Mouse (Mus musculus): ENCODE results near the gene Rad23a. TPM values are rescaled to one million over a fixed set of nuclear protein-coding genes. Genes with fewer than 3 reads are reported as not detected.

Rad23a gene
- polyA plus RNA-seq, 1 experiment from 2014 or later = 109 TPM

Small RNAs within 50 kb of the gene (microRNA-seq; reads per million reads assigned to microRNA genes)
- gene Mir7069 (ENCODE audit: borderline number of aligned reads) = 1.7 reads per million, percentile 2 among the genes with 10 or more reads in this experiment

Other genes starting within 250 kb of the Rad23a start
- gene Ier2, start 177.8 kb downstream of the Rad23a start, polyA plus RNA-seq (2014; fragmentation: Nextera tagmentation; extraction: Ambion mirVana) = 45.9 and 50.3 TPM in 2 replicates
- 55.8 and 73.2 TPM in 2 replicates for gene Trmt1, start 154.4 kb downstream of the Rad23a start, polyA plus RNA-seq (2014; fragmentation: Nextera tagmentation; extraction: Ambion mirVana)
- gene Nacc1, start 152.8 kb downstream of the Rad23a start, polyA plus RNA-seq (2014; fragmentation: Nextera tagmentation; extraction: Ambion mirVana) = 19.7 and 20.1 TPM in 2 replicates
- 5.8 and 6.8 TPM in 2 replicates for gene Lyl1, start 139.2 kb downstream of the Rad23a start, polyA plus RNA-seq (2014; fragmentation: Nextera tagmentation; extraction: Ambion mirVana)
- 2.0 and 2.7 TPM in 2 replicates for gene G430095P16Rik, start 117.7 kb downstream of the Rad23a start, polyA plus RNA-seq (2014; fragmentation: Nextera tagmentation; extraction: Ambion mirVana)
- gene Nfix, start 40.3 kb downstream of the Rad23a start, polyA plus RNA-seq (2014; fragmentation: Nextera tagmentation; extraction: Ambion mirVana) = 64.0 and 67.4 TPM in 2 replicates
- gene Dand5, start 17.8 kb downstream of the Rad23a start, polyA plus RNA-seq (2014; fragmentation: Nextera tagmentation; extraction: Ambion mirVana) = 5.8 and 6.8 TPM in 2 replicates
- gene Gadd45gip1, start 9.1 kb downstream of the Rad23a start, polyA plus RNA-seq (2014; fragmentation: Nextera tagmentation; extraction: Ambion mirVana) = 41.3 and 41.5 TPM in 2 replicates
- gene Calr, start 6.3 kb upstream of the Rad23a start, polyA plus RNA-seq (2014; fragmentation: Nextera tagmentation; extraction: Ambion mirVana) = 805 and 891 TPM in 2 replicates
- 67.1 and 76.5 TPM in 2 replicates for gene Farsa, start 16.3 kb upstream of the Rad23a start, polyA plus RNA-seq (2014; fragmentation: Nextera tagmentation; extraction: Ambion mirVana)
- gene Syce2, start 31.4 kb upstream of the Rad23a start, polyA plus RNA-seq (2014; fragmentation: Nextera tagmentation; extraction: Ambion mirVana) = 68.5 and 71.8 TPM in 2 replicates
- 27.3 and 33.2 TPM in 2 replicates for gene Gcdh, start 53.3 kb upstream of the Rad23a start, polyA plus RNA-seq (2014; fragmentation: Nextera tagmentation; extraction: Ambion mirVana)
- 2.1 and 2.2 TPM in 2 replicates for gene Klf1, start 61.3 kb upstream of the Rad23a start, polyA plus RNA-seq (2014; fragmentation: Nextera tagmentation; extraction: Ambion mirVana)
- 10.1 and 11.5 TPM in 2 replicates for gene Dnase2a, start 67.9 kb upstream of the Rad23a start, polyA plus RNA-seq (2014; fragmentation: Nextera tagmentation; extraction: Ambion mirVana)
- 3.4 and 3.6 TPM in 2 replicates for gene Mast1, start 96.7 kb upstream of the Rad23a start, polyA plus RNA-seq (2014; fragmentation: Nextera tagmentation; extraction: Ambion mirVana)
- 0.20 TPM in 1 of 2 replicates, not detected in the other for gene Rtbdn, start 106.3 kb upstream of the Rad23a start, polyA plus RNA-seq (2014; fragmentation: Nextera tagmentation; extraction: Ambion mirVana)
- gene Gm49661, start 128.8 kb upstream of the Rad23a start, polyA plus RNA-seq (2014; fragmentation: Nextera tagmentation; extraction: Ambion mirVana) = not detected in 2 replicates
- gene Prdx2, start 128.9 kb upstream of the Rad23a start, polyA plus RNA-seq (2014; fragmentation: Nextera tagmentation; extraction: Ambion mirVana) = 715 and 771 TPM in 2 replicates
- 73.7 and 88.9 TPM in 2 replicates for gene Rnaseh2a, start 129.1 kb upstream of the Rad23a start, polyA plus RNA-seq (2014; fragmentation: Nextera tagmentation; extraction: Ambion mirVana)
- 16.8 and 18.4 TPM in 2 replicates for gene Junb, start 138.1 kb upstream of the Rad23a start, polyA plus RNA-seq (2014; fragmentation: Nextera tagmentation; extraction: Ambion mirVana)
- gene Hook2, start 149.9 kb upstream of the Rad23a start, polyA plus RNA-seq (2014; fragmentation: Nextera tagmentation; extraction: Ambion mirVana) = 13.1 and 15.3 TPM in 2 replicates
- gene Best2, start 173.9 kb upstream of the Rad23a start, polyA plus RNA-seq (2014; fragmentation: Nextera tagmentation; extraction: Ambion mirVana) = 0.30 and 0.58 TPM in 2 replicates
- gene Asna1, start 184.6 kb upstream of the Rad23a start, polyA plus RNA-seq (2014; fragmentation: Nextera tagmentation; extraction: Ambion mirVana) = 97.3 and 101 TPM in 2 replicates
- gene Trir, start 186.2 kb upstream of the Rad23a start, polyA plus RNA-seq (2014; fragmentation: Nextera tagmentation; extraction: Ambion mirVana) = 127 and 133 TPM in 2 replicates
- gene Tnpo2, start 196.2 kb upstream of the Rad23a start, polyA plus RNA-seq (2014; fragmentation: Nextera tagmentation; extraction: Ambion mirVana) = 22.9 and 24.8 TPM in 2 replicates
- 20.9 and 25.8 TPM in 2 replicates for gene Fbxw9, start 219.4 kb upstream of the Rad23a start, polyA plus RNA-seq (2014; fragmentation: Nextera tagmentation; extraction: Ambion mirVana)
- gene Gm5741, start 227.3 kb upstream of the Rad23a start, polyA plus RNA-seq (2014; fragmentation: Nextera tagmentation; extraction: Ambion mirVana) = 0.68 TPM in 1 of 2 replicates, not detected in the other
- gene Dhps, start 231.1 kb upstream of the Rad23a start, polyA plus RNA-seq (2014; fragmentation: Nextera tagmentation; extraction: Ambion mirVana) = 44.0 and 49.5 TPM in 2 replicates
- 125 and 127 TPM in 2 replicates for gene Wdr83os, start 240.1 kb upstream of the Rad23a start, polyA plus RNA-seq (2014; fragmentation: Nextera tagmentation; extraction: Ambion mirVana)
- gene Wdr83, start 240.6 kb upstream of the Rad23a start, polyA plus RNA-seq (2014; fragmentation: Nextera tagmentation; extraction: Ambion mirVana) = 33.1 and 38.6 TPM in 2 replicates
- 35.3 and 35.6 TPM in 2 replicates for gene Man2b1, start 242.6 kb upstream of the Rad23a start, polyA plus RNA-seq (2014; fragmentation: Nextera tagmentation; extraction: Ambion mirVana)

All from embryonic facial prominence, embryonic 14.5 days (tissue).